In genomic region chr12:77124267-77124666, GRCm38 (mm10) we compare ENCODE assay signal across 13 mouse cellular contexts.
"Had no signal": no experiment of that assay in that cellular context is flagged by ENCODE, and none has a peak within 500 bp of the region (broad histone marks: within the 10 kb centered on the region; RNA-seq: fewer than 3 reads in every experiment).

No protein-coding gene starts in this region.

- H3K4me2 ChIP-seq: limb, embryonic 15.5 days; liver, embryonic 13.5 days; neural tube, embryonic 13.5 days had no signal

- H3K4me1 ChIP-seq: limb, embryonic 15.5 days; midbrain, embryonic 10.5 days; neural tube, embryonic 13.5 days had no signal

- H3K9ac ChIP-seq: limb, embryonic 15.5 days; liver, embryonic 13.5 days; neural tube, embryonic 13.5 days had no signal

- H3K36me3 ChIP-seq: limb, embryonic 15.5 days; liver, embryonic 13.5 days; midbrain, embryonic 10.5 days; neural tube, embryonic 13.5 days had no signal

- H3K27ac ChIP-seq: kidney, postnatal 0 days; limb, embryonic 15.5 days; liver, embryonic 13.5 days; midbrain, embryonic 10.5 days; neural tube, embryonic 13.5 days had no signal

- H3K9me3 ChIP-seq: limb, embryonic 15.5 days; liver, embryonic 13.5 days; midbrain, embryonic 10.5 days had no signal

- DNase-seq: kidney, adult 9 months; kidney, postnatal 36 days; layer of hippocampus, adult 9-11 months; layer of hippocampus, postnatal 36 days; liver, embryonic 13.5 days; lung, adult 18-20 months; midbrain, embryonic 14.5 days; retina, postnatal 1 day; right cerebral cortex, postnatal 14 days had no signal

- H3K27me3 ChIP-seq: limb, embryonic 15.5 days; liver, embryonic 13.5 days; neural tube, embryonic 13.5 days had no signal

- H3K4me3 ChIP-seq: limb, embryonic 15.5 days; liver, embryonic 13.5 days; midbrain, embryonic 10.5 days; neural tube, embryonic 13.5 days had no signal
